Mouse (Mus musculus) gastrocnemius, adult 8-10 months (tissue): ENCODE measurements around the gene Gm6588. TPM values are rescaled to one million over a fixed set of nuclear protein-coding genes. Genes with fewer than 3 reads are reported as not detected.

Source experiments
- DNase-seq, 2 experiments: peaks; one replicate each; pipeline ENCODE4 v3.0.0; 2022; ENCODE audit warnings: low spot score in 2 of 2
- total RNA-seq, 4 experiments: library from RNA; stranded (reverse); gene quantifications; 2 replicates each; pipeline ENCODE4 v1.2.4; 2022

The Gm6588 gene
- total RNA-seq, 4 experiments from 2014 or later: not detected

GRCm38 (mm10) chr5:112470144-112470543 lies 20.9 kb downstream of the Gm6588 start:
- DNase-seq: no peak

DNA sequence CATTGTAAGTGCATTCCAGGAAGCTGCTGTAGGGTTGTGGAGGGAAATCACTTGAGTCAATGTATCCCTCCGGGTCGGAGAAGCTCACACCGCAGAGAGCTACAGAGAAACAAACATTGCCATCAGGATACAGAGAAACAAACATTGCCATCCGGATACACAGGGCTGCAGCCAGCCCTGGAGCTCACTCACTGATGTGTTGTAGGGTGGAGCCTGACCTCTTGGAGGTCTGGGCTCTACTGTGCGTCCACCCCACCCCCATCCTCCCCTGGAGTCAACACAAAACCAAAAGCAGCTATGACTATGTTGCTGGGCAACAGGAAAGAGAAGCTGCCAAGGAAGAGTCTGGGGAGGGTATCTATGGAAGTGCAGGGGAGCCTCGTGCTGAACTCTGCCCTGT lies 24.2 kb downstream of the Gm6588 start:
- DNase-seq: no peak

DNA sequence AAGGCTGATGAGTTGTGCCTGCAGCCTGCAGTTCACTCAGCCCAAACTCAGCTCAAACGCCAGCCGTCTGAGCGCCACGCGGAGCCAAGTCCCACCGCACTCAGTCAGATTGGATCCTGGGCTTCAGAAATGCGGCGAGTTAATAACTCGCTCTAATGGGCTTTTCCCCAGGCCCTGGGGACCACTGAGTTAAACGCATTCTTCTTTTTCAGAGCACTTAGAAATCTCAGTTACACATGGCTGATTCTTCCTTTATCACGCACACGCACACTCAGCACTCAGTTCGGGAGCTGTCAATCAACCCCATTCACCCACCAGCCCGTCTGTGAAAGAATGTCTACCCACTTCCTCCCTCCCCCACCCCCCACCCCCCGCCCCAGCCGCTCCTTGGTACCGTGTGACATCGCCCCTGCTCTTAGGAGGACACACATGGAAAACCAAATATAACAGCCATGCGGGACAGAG lies 32.8 kb downstream of the Gm6588 start:
- DNase-seq: no peak

GRCm38 (mm10) chr5:112482551-112482950 lies 33.3 kb downstream of the Gm6588 start:
- DNase-seq: no peak

- DNase-seq: no peak
Observed at GRCm38 (mm10) chr5:112483030-112483429, 33.8 kb downstream of the Gm6588 start.

GRCm38 (mm10) chr5:112484924-112485715 lies 35.9 kb downstream of the Gm6588 start:
- no peak for DNase-seq

- no peak for DNase-seq
Observed at GRCm38 (mm10) chr5:112486415-112486814, 37.2 kb downstream of the Gm6588 start.

- no peak for DNase-seq
Observed at GRCm38 (mm10) chr5:112487504-112487903, 38.3 kb downstream of the Gm6588 start.

DNA sequence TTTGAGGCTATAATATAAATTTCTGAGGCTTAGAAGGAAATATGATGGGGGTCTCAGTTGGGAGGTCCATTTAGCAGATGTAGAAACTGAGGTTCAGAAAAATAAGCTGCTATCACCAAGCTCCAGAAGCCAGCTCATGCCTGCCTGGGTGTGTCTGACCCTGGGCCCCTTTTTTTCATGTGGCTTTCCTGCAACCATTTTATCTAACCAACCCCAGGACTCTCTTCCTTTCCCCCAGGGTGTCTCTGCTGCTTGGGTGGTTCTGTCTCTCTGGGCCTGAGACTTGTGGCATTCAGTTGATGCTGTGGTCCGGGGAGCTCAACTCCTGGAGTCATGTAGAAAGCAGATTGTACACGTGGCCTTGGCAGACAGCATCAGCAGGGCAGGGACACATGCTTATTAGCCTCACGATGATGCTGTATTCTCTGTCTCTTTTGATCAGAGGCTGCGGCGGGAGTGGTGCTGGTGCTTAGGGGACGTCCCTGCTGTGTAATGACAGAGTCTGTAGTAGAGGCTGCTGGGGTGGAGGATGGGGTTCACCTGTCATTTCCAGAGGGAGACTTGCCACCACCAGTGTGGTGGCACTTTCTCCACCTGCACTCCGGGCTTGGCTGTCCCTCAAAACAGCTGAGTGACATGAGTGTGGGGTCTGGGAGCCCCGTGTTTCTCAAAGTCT lies 39.0 kb downstream of the Gm6588 start:
- DNase-seq: no peak

GRCm38 (mm10) chr5:112491489-112491888 lies 42.3 kb downstream of the Gm6588 start:
- DNase-seq: no peak

DNA sequence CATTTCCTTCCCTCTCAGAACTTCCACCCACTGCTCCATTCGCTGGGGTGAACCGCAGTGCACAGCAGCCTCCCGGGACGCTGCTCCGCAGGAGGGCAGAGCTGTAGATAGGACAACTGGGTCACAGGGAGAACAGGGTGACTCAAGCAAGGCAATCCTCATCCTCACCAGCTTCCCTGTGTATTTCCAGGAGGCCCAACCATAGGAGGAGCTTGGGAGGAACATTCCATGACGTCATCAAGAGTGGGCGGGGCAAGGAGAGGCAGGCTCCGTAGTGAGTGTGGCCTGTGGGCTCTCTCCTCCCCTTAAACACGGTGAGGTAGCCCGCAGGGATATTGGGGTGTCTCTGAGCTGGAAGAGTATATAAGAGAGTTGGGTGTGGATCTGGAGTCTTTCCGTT lies 44.3 kb downstream of the Gm6588 start:
- DNase-seq: no peak

- no peak for DNase-seq
Observed at GRCm38 (mm10) chr5:112496753-112497369, 47.6 kb downstream of the Gm6588 start.

GRCm38 (mm10) chr5:112498921-112499917 lies 50.0 kb downstream of the Gm6588 start:
- no peak for DNase-seq

DNA sequence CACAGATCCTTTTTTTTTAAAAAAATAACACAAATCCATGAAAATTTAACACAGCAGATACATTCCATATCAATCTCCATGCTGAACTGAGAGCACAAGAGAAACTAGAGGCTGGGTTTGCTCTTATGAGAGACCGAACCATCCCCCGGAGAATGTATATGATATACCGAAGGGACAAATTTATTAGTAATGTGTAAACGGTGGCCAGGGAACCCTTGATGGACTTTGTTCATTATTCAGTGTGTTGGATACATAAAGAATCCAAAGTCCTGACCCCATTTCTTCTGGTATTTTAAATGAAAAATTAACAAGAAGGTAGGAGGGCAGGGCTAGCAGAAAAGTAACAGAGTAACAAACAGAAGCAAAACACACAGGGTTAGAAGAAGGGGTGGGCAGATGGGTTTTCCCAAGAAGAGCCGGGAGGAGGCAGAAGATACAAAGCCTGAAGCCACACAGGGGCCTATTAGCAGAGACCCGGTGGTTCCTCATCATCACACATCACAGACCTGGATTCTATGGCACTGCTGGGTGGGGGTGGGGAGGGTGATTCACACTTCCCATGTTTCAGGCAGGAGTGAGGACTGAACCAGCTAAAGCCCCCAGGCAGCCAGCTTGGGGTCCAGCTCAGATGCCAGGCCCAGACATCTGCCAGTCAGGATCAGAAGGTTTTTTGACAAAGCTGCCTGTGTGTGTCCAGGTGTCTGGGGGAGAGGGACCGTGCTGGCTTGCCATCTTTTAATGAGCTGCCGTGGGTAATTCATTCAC lies 50.9 kb downstream of the Gm6588 start:
- no peak for DNase-seq

Other genes with a start within 250 kb of the Gm6588 start
- gene Cryba4, start 196.9 kb upstream of the Gm6588 start, total RNA-seq: under 1 TPM in 2 of 4 experiments, not detected in 2; 0.40 to 0.58 TPM
- gene Crybb1, start 193.6 kb upstream of the Gm6588 start, total RNA-seq: 1 to 10 TPM; 1.2 to 2.7 (median 2.2) TPM
- gene Tpst2, start 172.7 kb upstream of the Gm6588 start, total RNA-seq: 10 to 100 TPM; 13.4 to 17.6 (median 16.0) TPM
- gene Tfip11, start 123.1 kb upstream of the Gm6588 start, total RNA-seq: 10 to 100 TPM; 11.9 to 14.7 (median 14.2) TPM
- 1 to 10 TPM; 3.8 to 7.2 (median 5.1) TPM for gene Srrd, start 106.4 kb upstream of the Gm6588 start, total RNA-seq
- 1 to 10 TPM; 4.5 to 7.3 (median 5.5) TPM for gene Hps4, start 106.3 kb upstream of the Gm6588 start, total RNA-seq
- not detected for gene Gm6583, start 93.4 kb upstream of the Gm6588 start, total RNA-seq
- under 1 TPM in 3 of 4 experiments, not detected in 1; 0.15 to 0.99 (median 0.20) TPM for gene Asphd2, start 54.6 kb upstream of the Gm6588 start, total RNA-seq
- under 1 TPM in 3 of 4 experiments, not detected in 1; 0.04 to 0.19 (median 0.05) TPM for gene Sez6l, start 127.8 kb downstream of the Gm6588 start, total RNA-seq